Mouse (Mus musculus): Measurements from ENCODE around the gene Cep72. TPM values are rescaled to one million over a fixed set of nuclear protein-coding genes. Genes with fewer than 3 reads are reported as not detected.

The Cep72 gene
- polyA plus RNA-seq (2012; rRNA removed) = 11.8 and 13.6 TPM in 2 replicates

DNA sequence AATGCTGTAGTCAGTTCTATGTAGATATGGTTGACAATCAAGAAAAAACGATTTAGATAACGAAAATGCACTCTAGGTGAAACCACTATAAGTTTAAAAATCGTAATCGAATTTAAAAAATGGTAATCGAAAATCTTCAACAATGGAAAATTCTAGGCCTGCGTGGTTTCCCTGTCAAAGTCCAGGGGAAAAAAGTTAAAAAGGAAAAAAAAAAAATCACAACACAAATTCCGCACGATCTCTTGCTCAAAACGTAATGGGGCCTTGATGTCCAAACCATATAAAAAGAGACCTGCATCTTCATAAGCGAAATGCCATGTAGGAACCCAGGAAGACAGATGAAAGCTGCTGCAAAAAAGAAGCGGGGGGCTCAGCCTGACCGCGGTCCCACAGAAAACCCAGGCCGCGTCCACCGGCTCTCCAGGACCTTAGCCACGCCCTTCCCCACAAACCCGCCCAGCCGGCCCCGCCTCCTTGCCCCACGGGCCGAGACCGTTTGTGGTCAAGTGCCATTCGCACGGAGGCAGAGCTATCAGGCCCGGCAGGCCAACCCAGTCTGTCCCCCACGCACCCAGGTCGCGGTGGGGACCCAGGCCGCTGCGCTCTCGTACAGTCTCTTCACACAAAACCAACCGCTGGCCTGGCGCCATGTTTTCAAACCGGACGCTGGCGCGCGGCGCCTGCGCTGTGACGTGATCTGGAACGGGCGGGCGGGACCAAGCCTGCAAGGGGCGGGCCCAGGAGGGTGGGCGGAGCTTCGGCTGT, at the start of gene Cep72:
Cep72 (minus strand) TSS at position 687 of the 765 bp plus-strand sequence.

DNA sequence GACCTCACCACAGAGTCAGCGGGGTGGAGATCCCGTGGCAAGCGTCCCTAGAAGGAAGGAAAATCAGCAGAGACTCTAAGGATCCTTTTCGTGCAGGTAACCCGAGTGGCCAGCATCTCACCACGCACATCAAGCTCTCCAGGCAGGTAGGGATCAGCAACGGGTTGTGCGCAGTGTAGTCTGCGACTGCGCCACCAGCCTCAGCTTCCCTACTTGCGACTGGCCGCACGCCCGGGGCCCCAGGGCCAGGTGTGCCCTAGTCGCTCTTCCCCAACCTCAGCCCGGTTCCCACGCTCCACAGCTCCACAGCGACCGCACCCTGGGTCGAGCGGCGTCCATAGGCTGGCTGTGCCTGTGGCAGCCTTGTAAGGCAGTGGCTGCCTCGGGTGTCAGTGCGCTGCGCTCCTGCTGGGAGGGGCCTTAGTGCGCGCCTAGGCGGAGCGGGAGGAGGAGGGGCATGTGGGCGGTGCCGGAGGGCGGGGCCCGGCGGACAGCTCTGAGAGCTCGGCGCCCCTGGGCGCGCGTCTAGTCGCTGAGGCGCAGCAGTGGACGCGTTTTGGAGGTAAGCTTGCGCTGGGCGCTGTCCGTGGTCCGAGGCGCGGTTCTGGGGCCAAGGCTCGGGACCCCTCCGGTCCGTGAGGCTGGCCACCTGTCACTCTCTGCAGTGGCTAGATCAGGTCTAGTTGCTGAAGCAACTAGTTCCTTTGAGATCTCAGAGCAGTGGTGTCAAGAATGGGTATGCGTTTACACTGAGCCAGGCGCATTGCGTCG, 53.0 kb downstream of the Cep72 start, which contains the start of gene Tppp:
Tppp (plus strand) TSS at position 460 of the 771 bp plus-strand sequence.

Other genes with a start within 250 kb of the Cep72 start
- 14.0 and 19.4 TPM in 2 replicates for gene Nkd2, start 214.7 kb downstream of the Cep72 start, polyA plus RNA-seq (2012; rRNA removed)
- 13.8 TPM in 2 replicates for gene Trip13, start 124.5 kb downstream of the Cep72 start, polyA plus RNA-seq (2012; rRNA removed)
- 150 and 152 TPM in 2 replicates for gene Brd9, start 124.5 kb downstream of the Cep72 start, polyA plus RNA-seq (2012; rRNA removed)
- gene Zdhhc11, start 98.4 kb downstream of the Cep72 start, polyA plus RNA-seq (2012; rRNA removed) = 0.04 and 0.05 TPM in 2 replicates
- 9.2 and 9.3 TPM in 2 replicates for gene Tppp, start 52.9 kb downstream of the Cep72 start, polyA plus RNA-seq (2012; rRNA removed)
- gene Slc9a3, start 59.2 kb upstream of the Cep72 start, polyA plus RNA-seq (2012; rRNA removed) = 0.16 TPM in 1 of 2 replicates, not detected in the other
- gene Exoc3, start 146.4 kb upstream of the Cep72 start, polyA plus RNA-seq (2012; rRNA removed) = 58.2 and 59.3 TPM in 2 replicates
- 1.5 and 1.9 TPM in 2 replicates for gene Ahrr, start 230.0 kb upstream of the Cep72 start, polyA plus RNA-seq (2012; rRNA removed)